Mouse (Mus musculus) hindbrain, postnatal 0 days (tissue): ENCODE measurements around the gene Drg2. TPM values are rescaled to one million over a fixed set of nuclear protein-coding genes. Genes with fewer than 3 reads are reported as not detected.
A peak's percentile ranks its signal among the peaks of the same experiment; 100 is the strongest.

Experiments
- ATAC-seq: fragments of 200-750 bp; cut with Nextera tagmentation; 2 replicates; pipeline ENCODE4 v1.8.0; 2017; ENCODE audit warnings: mild to moderate bottlenecking, moderate TSS enrichment, moderate library complexity
- DNase-seq: peaks from one replicate; pipeline ENCODE4 v3.0.0-alpha.2; 2015; ENCODE audit warnings: low spot score
- H3K27ac ChIP-seq: fragments of 300-500 bp; sonication (generic); 2 replicates; pipeline ENCODE4 v1.5.1; 2014; ENCODE audit warnings: mild to moderate bottlenecking
- H3K27me3 ChIP-seq: fragments of 300-500 bp; sonication (generic); 2 replicates; pipeline ENCODE4 v1.6.1; 2014; ENCODE audit warnings: low read length, mixed read lengths; ENCODE audit not compliant: insufficient read depth
- H3K36me3 ChIP-seq: fragments of 300-500 bp; sonication (generic); 2 replicates; pipeline ENCODE4 v1.6.1; 2014; ENCODE audit warnings: low read length, mixed read lengths; ENCODE audit not compliant: insufficient read depth
- H3K4me1 ChIP-seq: fragments of 300-500 bp; sonication (generic); 2 replicates; pipeline ENCODE4 v1.6.1; 2014; ENCODE audit warnings: antibody characterized with exemption, low read length, mixed read lengths; ENCODE audit not compliant: insufficient read depth
- H3K4me2 ChIP-seq: fragments of 300-500 bp; sonication (generic); 2 replicates; pipeline ENCODE4 v1.6.1; 2014; ENCODE audit warnings: low read depth, mild to moderate bottlenecking, low read length, moderate library complexity, mixed read lengths
- H3K4me3 ChIP-seq: fragments of 300-500 bp; sonication (generic); 2 replicates; pipeline ENCODE4 v1.5.1; 2014; ENCODE audit warnings: low read length
- H3K9ac ChIP-seq: fragments of 300-500 bp; sonication (generic); replicated peaks from 2 replicates; pipeline ENCODE4 v1.6.1; 2014; ENCODE audit warnings: mild to moderate bottlenecking, low read length, moderate library complexity, mixed read lengths
- H3K9me3 ChIP-seq: fragments of 300-500 bp; sonication (generic); 2 replicates; pipeline ENCODE4 v1.6.1; 2016; ENCODE audit warnings: low read length, mixed read lengths
- CTCF ChIP-seq: IDR thresholded peaks from 2 replicates; pipeline ENCODE4 v1.5.1; 2016; ENCODE audit warnings: antibody characterized with exemption, control low read depth, low read depth
- WGBS: fragments of 180-500 bp; shearing (Covaris S2); extraction: QIAGEN DNeasy Blood & Tissue Kit; methylation state at CpG from one replicate; pipeline ENCODE4 v1.1.7; 2014; 5-methylcytosine and 5-hydroxymethylcytosine counted together
- polyA plus RNA-seq: library from polyadenylated mRNA; unstranded; fragments of >200 nt; fragmentation: Nextera tagmentation; extraction: Ambion mirVana; gene quantifications from 2 replicates; pipeline ENCODE4 v1.2.1, GENCODE M21; 2015
- total RNA-seq: library from RNA; depleted of rRNA; stranded (reverse); fragments of >200 nt; gene quantifications from 2 replicates; pipeline ENCODE4 v1.2.3, GENCODE M21; 2014; rRNA removed

Gene Drg2
- 93.9 and 103 TPM in 2 replicates for total RNA-seq
- polyA plus RNA-seq = 82.2 and 85.1 TPM in 2 replicates

DNA sequence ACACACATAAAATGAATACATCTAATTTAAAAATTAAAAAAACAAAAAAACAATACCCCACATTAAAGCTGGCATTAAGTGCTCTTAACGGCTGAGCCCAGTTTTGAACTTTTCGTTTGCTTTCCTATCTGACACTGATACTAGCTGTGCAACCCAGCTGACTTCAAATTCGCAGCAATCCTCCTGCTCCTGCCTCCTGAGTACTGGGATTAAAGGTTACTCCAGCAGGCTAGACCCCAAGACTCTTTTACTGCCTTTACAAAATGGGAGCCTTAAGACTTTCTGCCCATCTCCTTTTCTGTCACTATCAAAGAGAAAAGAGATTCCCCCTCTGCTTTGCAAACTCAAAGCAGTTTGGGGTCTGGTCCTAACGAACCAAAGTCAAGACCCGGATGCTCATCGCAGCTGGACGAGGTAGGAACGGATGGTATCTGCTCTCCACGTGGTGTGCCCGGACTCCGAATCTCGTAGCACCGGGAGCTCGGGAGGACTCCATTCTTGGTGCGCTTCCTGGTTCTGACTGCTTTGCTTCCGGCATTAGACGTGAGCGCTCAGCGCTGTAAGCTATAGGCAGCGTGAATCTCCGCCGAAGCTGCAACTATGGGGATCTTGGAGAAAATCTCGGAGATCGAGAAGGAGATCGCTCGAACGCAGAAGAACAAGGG lies at the start of gene Drg2:
Drg2 (plus strand) TSS at position 512 of the 665 bp plus-strand sequence.
- Histone ChIP-seq H3K36me3 (peaks cover 24% of the 10 kb centered on the region), H3K9ac (peak within 1 kb of the TSS; percentile 74), H3K4me3 (peak within 1 kb of the TSS; percentile 71), H3K9me3 (no peaks in the 10 kb centered on the region), H3K4me2 (peak within 1 kb of the TSS; percentile 90), H3K27ac (peak within 1 kb of the TSS; percentile 75), H3K4me1 (peaks cover 5% of the 10 kb centered on the region; the same call in 1 of the 2 replicates), H3K27me3 (no peaks in the 10 kb centered on the region)
- DNase-seq (peak; percentile 96), ATAC-seq (peak; percentile 92)
- no peak for TF ChIP-seq CTCF
- 5% methylated on average over 27 of the region's 27 CpGs for WGBS

DNA sequence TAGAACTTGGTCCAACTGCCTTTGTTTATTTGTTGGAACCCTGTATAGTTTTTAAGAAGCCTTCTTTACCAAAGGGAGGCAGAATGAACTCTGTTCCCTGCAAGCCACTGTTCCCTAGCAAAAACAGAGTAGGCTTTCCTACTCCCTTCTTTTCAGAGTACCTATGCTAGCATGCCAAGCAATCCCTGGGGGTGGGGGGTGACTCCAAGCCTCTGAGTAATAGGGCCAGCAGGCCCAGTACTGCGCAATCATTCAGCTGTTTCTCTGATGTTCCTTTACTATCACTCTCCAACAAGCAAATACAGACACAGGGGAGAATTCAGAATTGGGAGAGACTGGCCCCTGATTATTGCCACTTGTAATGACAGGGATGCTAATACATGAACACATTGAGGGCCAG lies 47.8 kb upstream of the Drg2 start:
- no peak for DNase-seq
- no peak overlapping the region for H3K9ac ChIP-seq
- no peaks in the 10 kb centered on the region for H3K27me3 ChIP-seq
- H3K4me3 ChIP-seq = no peak overlapping the region
- H3K27ac ChIP-seq = no peak overlapping the region
- no peak for TF ChIP-seq CTCF
- peaks cover 25% of the 10 kb centered on the region; the same call in 1 of the 2 replicates for H3K36me3 ChIP-seq
- no peak for ATAC-seq
- WGBS = 100% methylated on average over 1 of the region's 1 CpGs
- H3K4me1 ChIP-seq = no peaks in the 10 kb centered on the region
- H3K9me3 ChIP-seq = no peaks in the 10 kb centered on the region
- no peak overlapping the region for H3K4me2 ChIP-seq

DNA sequence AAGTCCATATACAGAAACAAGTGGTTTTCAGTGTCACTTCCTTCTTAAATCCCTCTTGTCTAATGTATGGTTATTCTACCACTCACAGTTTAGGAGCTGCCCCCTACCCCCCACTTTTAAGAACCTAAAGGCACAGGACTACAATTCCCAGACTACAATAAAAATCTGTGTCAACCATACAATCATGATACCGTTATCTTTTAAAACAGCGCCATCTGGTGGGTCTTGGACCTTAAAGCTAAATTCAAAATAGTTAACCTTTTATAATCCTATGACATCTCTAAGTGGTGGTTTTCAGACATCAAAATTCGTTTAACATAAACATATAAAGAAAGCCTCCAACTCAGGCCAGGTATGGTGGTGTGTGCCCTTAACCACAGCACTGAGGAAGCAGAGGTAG lies 42.2 kb upstream of the Drg2 start:
- Histone ChIP-seq H3K4me3 (no peak overlapping the region), H3K4me1 (peaks cover 6% of the 10 kb centered on the region), H3K36me3 (peaks cover 5% of the 10 kb centered on the region; the same call in 1 of the 2 replicates), H3K27me3 (no peaks in the 10 kb centered on the region), H3K9ac (no peak overlapping the region), H3K4me2 (no peak overlapping the region), H3K9me3 (no peaks in the 10 kb centered on the region), H3K27ac (no peak overlapping the region)
- 10% methylated on average over 3 of the region's 3 CpGs for WGBS
- TF ChIP-seq CTCF = peak; percentile 77
- peak; percentile 95 for DNase-seq
- no peak for ATAC-seq

DNA sequence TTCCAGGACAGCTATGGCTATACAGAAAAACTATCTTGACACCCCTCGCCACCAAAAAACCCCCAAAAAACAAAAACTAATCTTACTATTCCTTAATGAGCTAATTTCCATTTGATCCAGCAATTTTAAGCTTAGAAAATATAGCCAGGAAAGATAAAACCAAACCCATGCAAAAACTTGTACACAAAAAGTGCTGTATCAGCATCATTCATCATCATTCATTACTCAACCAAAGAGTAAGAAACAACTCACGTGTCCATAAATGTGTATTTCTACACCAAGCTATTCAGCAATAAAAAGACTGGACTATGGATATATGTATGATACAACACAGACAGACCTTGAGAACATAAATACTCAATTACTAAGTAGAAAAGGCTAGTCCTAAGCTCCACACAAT lies 41.5 kb upstream of the Drg2 start:
- ATAC-seq (no peak), DNase-seq (no peak)
- peaks cover 5% of the 10 kb centered on the region; the same call in 1 of the 2 replicates for H3K36me3 ChIP-seq
- 86% methylated on average over 2 of the region's 2 CpGs for WGBS
- H3K4me1 ChIP-seq = peaks cover 6% of the 10 kb centered on the region
- no peak overlapping the region for H3K27ac ChIP-seq
- no peak overlapping the region for H3K4me3 ChIP-seq
- H3K27me3 ChIP-seq = no peaks in the 10 kb centered on the region
- no peak for TF ChIP-seq CTCF
- H3K9me3 ChIP-seq = no peaks in the 10 kb centered on the region
- H3K9ac ChIP-seq = no peak overlapping the region
- no peak overlapping the region for H3K4me2 ChIP-seq

GRCm38 (mm10) chr11:60416590-60416962 lies 37.8 kb upstream of the Drg2 start:
- peak overlapping the region; percentile 91 for H3K4me3 ChIP-seq
- H3K4me1 ChIP-seq = peaks cover 17% of the 10 kb centered on the region
- H3K9ac ChIP-seq = peak overlapping the region; percentile 69
- no peaks in the 10 kb centered on the region for H3K27me3 ChIP-seq
- no peaks in the 10 kb centered on the region for H3K36me3 ChIP-seq
- DNase-seq (no peak), ATAC-seq (no peak)
- under 1% methylated on average over 21 of the region's 21 CpGs for WGBS
- no peak for TF ChIP-seq CTCF
- H3K27ac ChIP-seq = peak overlapping the region; percentile 73
- H3K4me2 ChIP-seq = peak overlapping the region; percentile 93
- no peaks in the 10 kb centered on the region for H3K9me3 ChIP-seq

- peak; percentile 100 for DNase-seq
- ATAC-seq = peak; percentile 98
- H3K9me3 ChIP-seq = no peaks in the 10 kb centered on the region
- peak within 1 kb of the TSS; percentile 91 for H3K4me3 ChIP-seq
- peaks cover 17% of the 10 kb centered on the region for H3K4me1 ChIP-seq
- under 1% methylated on average over 45 of the region's 81 CpGs for WGBS
- no peak for TF ChIP-seq CTCF
- peak within 1 kb of the TSS; percentile 92 for H3K9ac ChIP-seq
- H3K27me3 ChIP-seq = no peaks in the 10 kb centered on the region
- H3K36me3 ChIP-seq = no peaks in the 10 kb centered on the region
- peak within 1 kb of the TSS; percentile 89 for H3K27ac ChIP-seq
- peak within 1 kb of the TSS; percentile 93 for H3K4me2 ChIP-seq
Observed at GRCm38 (mm10) chr11:60416963-60417716, 37.3 kb upstream of the Drg2 start, which contains the start of gene Gid4. TSS of gene Gid4 (plus strand) at chr11:60417145.
